Mouse (Mus musculus) forebrain, postnatal 0 days (tissue): Measurements from ENCODE around the gene Lcn11. TPM values are rescaled to one million over a fixed set of nuclear protein-coding genes. Genes with fewer than 3 reads are reported as not detected.

ENCODE experiments used
- ATAC-seq: fragments of 200-750 bp; cut with Nextera tagmentation; 2 replicates; pipeline ENCODE4 v1.8.0; 2017; ENCODE audit warnings: mild to moderate bottlenecking, moderate library complexity
- DNase-seq: peaks from one replicate; pipeline ENCODE4 v3.0.0-alpha.2; 2015
- H3K27ac ChIP-seq: fragments of 300-500 bp; sonication (generic); 2 replicates; pipeline ENCODE4 v1.5.1; 2014; ENCODE audit warnings: low read depth, mild to moderate bottlenecking, antibody characterized with exemption, low read length, moderate library complexity, mixed read lengths
- H3K27me3 ChIP-seq: fragments of 300-500 bp; sonication (generic); 2 replicates; pipeline ENCODE4 v1.6.1; 2014; ENCODE audit warnings: mild to moderate bottlenecking, low read length, mixed read lengths; ENCODE audit not compliant: insufficient read depth
- H3K36me3 ChIP-seq: fragments of 300-500 bp; sonication (generic); 2 replicates; pipeline ENCODE4 v1.6.1; 2014; ENCODE audit warnings: mild to moderate bottlenecking, moderate library complexity; ENCODE audit not compliant: insufficient read depth
- H3K4me1 ChIP-seq: fragments of 300-500 bp; sonication (generic); 2 replicates; pipeline ENCODE4 v1.6.1; 2014; ENCODE audit warnings: antibody characterized with exemption; ENCODE audit not compliant: insufficient read depth
- H3K4me2 ChIP-seq: fragments of 300-500 bp; sonication (generic); 2 replicates; pipeline ENCODE4 v1.6.1; 2014; ENCODE audit warnings: low read depth, mild to moderate bottlenecking, moderate library complexity
- H3K4me3 ChIP-seq: fragments of 300-500 bp; sonication (generic); 2 replicates; pipeline ENCODE4 v1.5.1; 2014; ENCODE audit warnings: low read depth, low read length, mixed read lengths
- H3K9ac ChIP-seq: fragments of 300-500 bp; sonication (generic); 2 replicates; pipeline ENCODE4 v1.6.1; 2014; ENCODE audit warnings: mild to moderate bottlenecking
- H3K9me3 ChIP-seq: fragments of 300-500 bp; sonication (generic); 2 replicates; pipeline ENCODE4 v1.6.1; 2016; ENCODE audit warnings: low read length
- CTCF ChIP-seq: sonication (generic); IDR thresholded peaks from 2 replicates; pipeline ENCODE4 v1.5.1; 2016; ENCODE audit warnings: antibody characterized with exemption, control low read depth, low read depth
- WGBS: fragments of 180-500 bp; shearing (Covaris S2); extraction: QIAGEN DNeasy Blood & Tissue Kit; methylation state at CpG from one replicate; pipeline ENCODE4 v1.1.7; 2014; 5-methylcytosine and 5-hydroxymethylcytosine counted together
- polyA plus RNA-seq: library from polyadenylated mRNA; unstranded; fragments of >200 nt; fragmentation: Nextera tagmentation; extraction: Ambion mirVana; gene quantifications from 2 replicates; pipeline ENCODE4 v1.2.1, GENCODE M21; 2015
- total RNA-seq: library from RNA; depleted of rRNA; stranded (reverse); fragments of >200 nt; gene quantifications from 2 replicates; pipeline ENCODE4 v1.2.3, GENCODE M21; 2014

The Lcn11 gene
- total and polyA plus RNA-seq, 2 experiments from 2014 or later: not detected

DNA sequence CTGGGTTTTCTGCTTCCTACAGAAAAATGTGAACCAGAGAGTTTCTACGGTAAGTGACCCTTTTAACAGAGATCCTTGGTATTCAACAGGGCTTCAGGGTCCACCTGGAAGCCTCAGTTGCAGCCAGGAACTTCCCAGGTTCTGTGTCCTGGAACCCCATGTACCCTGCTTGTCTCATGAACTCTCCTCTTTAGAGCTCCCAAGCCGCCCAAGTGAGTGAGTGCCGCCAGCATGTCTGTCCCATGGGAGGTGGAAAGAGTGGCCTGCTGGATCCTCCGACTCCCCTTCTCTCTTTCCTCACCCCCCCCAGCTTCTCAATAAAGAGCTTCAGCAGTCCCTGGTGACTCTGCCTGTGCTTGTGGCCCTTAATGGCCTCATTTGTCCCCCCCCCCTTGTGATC lies 9.1 kb upstream of the Lcn11 start:
- no peak for TF ChIP-seq CTCF
- Histone ChIP-seq H3K9me3 (no peaks in the 10 kb centered on the region), H3K4me3 (no peak overlapping the region), H3K4me1 (no peaks in the 10 kb centered on the region), H3K27me3 (no peaks in the 10 kb centered on the region), H3K36me3 (no peaks in the 10 kb centered on the region), H3K9ac (no peak overlapping the region), H3K27ac (no peak overlapping the region), H3K4me2 (no peak overlapping the region)
- DNase-seq (no peak), ATAC-seq (no peak)
- WGBS: 89% methylated on average over 4 of the region's 4 CpGs

DNA sequence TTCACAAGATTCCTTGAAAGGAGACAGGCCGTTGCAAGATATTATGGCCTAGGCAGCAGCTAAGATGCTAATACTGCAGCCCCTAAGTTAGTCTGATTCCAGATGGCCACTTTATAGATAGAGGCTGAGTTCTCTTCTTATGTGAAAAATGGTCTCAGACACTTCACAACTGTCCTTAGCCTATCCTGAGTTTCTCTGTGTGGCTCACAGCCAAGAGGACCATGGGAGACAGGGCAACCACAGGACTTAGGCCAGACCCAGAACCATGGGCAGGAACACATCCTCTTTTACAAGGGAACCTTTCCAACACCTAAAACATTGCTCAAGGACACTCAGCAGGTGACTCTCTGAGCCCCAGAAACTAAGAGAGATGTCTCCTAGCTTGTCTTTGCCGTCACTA lies 3.3 kb upstream of the Lcn11 start:
- Histone ChIP-seq H3K4me2 (no peak overlapping the region), H3K27ac (no peak overlapping the region), H3K9me3 (no peaks in the 10 kb centered on the region), H3K4me1 (no peaks in the 10 kb centered on the region), H3K9ac (no peak overlapping the region), H3K36me3 (no peaks in the 10 kb centered on the region), H3K4me3 (no peak overlapping the region), H3K27me3 (no peaks in the 10 kb centered on the region)
- 90% methylated on average over 2 of the region's 2 CpGs for WGBS
- ATAC-seq (no peak), DNase-seq (no peak)
- no peak for TF ChIP-seq CTCF

DNA sequence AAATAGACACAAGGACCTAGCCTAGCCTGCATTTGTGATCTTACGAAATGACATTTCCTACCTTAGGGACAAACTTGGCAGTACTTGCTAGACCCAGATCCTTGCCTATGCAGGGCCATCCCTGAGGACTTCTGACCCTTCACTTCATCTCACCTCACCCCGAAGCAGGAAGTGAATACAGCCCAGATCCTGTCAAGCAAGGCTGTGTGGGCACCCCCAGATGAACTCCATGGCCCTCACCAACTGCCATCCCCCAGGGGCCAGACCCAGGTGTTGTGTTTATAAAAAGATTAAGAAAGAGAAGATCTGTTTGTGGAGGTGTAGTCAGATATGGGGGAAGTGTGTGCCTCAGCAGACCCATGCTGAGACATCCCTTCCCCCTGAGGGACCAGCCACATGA lies 2.2 kb upstream of the Lcn11 start:
- Histone ChIP-seq H3K9me3 (no peaks in the 10 kb centered on the region), H3K27me3 (no peaks in the 10 kb centered on the region), H3K4me3 (no peak overlapping the region), H3K27ac (no peak overlapping the region), H3K4me1 (no peaks in the 10 kb centered on the region), H3K36me3 (no peaks in the 10 kb centered on the region), H3K9ac (no peak overlapping the region), H3K4me2 (no peak overlapping the region)
- ATAC-seq (no peak), DNase-seq (no peak)
- 80% methylated on average over 2 of the region's 2 CpGs for WGBS
- TF ChIP-seq CTCF: no peak

DNA sequence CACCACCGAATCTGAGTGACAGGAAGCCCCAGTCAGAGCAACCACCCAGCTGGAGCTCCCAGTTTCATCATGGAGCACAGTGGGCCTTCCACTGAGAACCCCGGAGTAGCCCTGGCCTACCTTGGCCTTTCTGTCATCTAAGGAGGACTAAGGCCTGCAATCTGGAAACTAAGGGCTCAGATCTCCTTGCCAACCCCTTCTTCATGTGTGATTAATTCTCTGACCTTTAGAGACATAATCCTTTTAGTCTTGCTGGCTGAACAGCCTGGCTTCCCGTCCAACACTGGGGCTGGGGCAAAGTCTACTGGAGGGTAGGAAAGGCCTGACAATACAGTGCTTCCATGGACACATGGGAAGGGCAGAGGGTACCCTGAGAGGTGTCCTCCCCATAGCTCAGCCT lies 826 bp upstream of the Lcn11 start:
- Histone ChIP-seq H3K27me3 (no peaks in the 10 kb centered on the region), H3K36me3 (no peaks in the 10 kb centered on the region), H3K4me3 (no peak overlapping the region), H3K4me2 (no peak overlapping the region), H3K9me3 (no peaks in the 10 kb centered on the region), H3K4me1 (no peaks in the 10 kb centered on the region), H3K9ac (no peak overlapping the region), H3K27ac (no peak overlapping the region)
- no peak for TF ChIP-seq CTCF
- DNase-seq (no peak), ATAC-seq (no peak)
- 64% methylated on average over 3 of the region's 3 CpGs for WGBS

DNA sequence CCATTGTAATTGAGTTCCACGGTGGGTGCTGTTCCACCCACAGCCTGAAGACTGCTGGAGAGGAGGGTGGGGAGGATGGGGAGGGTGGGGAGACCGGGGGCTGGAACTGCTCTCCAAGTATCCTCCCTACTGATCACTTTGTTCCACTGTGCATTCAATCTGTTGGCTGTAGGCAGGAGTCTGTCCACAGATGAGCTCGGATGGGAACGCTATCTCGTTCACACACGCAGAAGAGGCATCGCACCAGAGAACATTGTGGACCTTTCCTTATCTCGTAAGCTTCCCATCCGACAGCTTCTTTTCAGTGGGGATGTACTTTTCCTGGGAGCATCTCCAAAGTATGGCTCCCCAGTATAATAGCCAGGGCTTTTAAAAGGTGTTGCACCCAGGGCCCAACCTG lies 2.3 kb downstream of the Lcn11 start:
- WGBS: 89% methylated on average over 9 of the region's 9 CpGs
- Histone ChIP-seq H3K9ac (no peak overlapping the region), H3K4me3 (no peak overlapping the region), H3K36me3 (no peaks in the 10 kb centered on the region), H3K4me2 (no peak overlapping the region), H3K27ac (no peak overlapping the region), H3K9me3 (no peaks in the 10 kb centered on the region), H3K4me1 (no peaks in the 10 kb centered on the region), H3K27me3 (no peaks in the 10 kb centered on the region)
- ATAC-seq (no peak), DNase-seq (no peak)
- TF ChIP-seq CTCF: no peak

DNA sequence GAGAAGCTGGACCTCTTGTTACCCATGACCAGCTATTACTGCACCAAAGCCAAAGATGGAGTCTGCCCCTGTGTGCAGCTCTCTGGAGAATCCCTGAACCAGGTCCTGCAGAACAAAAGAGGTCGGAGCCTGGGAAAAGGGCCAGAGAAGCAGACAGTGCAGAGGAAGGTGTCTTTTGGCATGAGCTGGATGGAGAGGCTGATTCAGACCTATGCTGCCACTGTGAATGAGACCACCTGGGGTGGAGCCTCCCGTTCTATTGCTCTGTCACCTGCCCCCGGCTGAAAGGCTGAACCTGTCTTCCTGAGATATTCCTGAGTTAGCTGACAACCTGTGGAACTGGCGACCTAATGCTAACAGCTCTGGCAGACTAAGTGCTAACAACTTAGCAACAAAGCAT lies 4.1 kb downstream of the Lcn11 start:
- ATAC-seq (no peak), DNase-seq (no peak)
- Histone ChIP-seq H3K9ac (no peak overlapping the region), H3K36me3 (no peaks in the 10 kb centered on the region), H3K4me2 (no peak overlapping the region), H3K4me1 (no peaks in the 10 kb centered on the region), H3K4me3 (no peak overlapping the region), H3K27me3 (no peaks in the 10 kb centered on the region), H3K27ac (no peak overlapping the region), H3K9me3 (no peaks in the 10 kb centered on the region)
- TF ChIP-seq CTCF: no peak
- WGBS: 71% methylated on average over 4 of the region's 4 CpGs

DNA sequence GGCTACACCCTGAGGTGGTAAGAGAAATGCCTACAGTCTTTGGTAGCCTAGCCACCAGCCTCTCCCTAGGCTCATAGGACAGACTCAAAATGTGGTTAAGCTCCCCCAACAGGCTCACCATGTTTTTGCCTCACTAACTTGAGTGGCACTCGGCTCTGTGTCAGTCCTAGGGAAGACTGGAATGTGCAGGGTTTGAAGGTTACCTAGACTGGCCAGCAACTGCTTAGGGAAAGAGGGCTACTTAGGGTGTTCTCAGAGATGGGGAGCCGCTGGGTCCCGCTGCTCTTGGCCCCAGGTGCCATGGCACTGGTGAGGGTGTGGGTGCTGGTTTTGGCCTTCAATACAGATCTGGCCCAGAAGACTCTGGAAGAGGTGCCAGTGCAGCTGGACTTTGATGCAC lies 5.1 kb downstream of the Lcn11 start, which contains the start of gene Gm13539:
Gm13539 (plus strand) TSS at position 301 of the 400 bp plus-strand sequence.
- no peaks in the 10 kb centered on the region for H3K36me3 ChIP-seq
- no peak within 1 kb of the TSS for H3K4me2 ChIP-seq
- no peaks in the 10 kb centered on the region for H3K9me3 ChIP-seq
- DNase-seq: no peak
- ATAC-seq: no peak
- TF ChIP-seq CTCF: no peak
- no peak within 1 kb of the TSS for H3K4me3 ChIP-seq
- no peak within 1 kb of the TSS for H3K27ac ChIP-seq
- H3K27me3 ChIP-seq: no peaks in the 10 kb centered on the region
- H3K4me1 ChIP-seq: no peaks in the 10 kb centered on the region
- WGBS: 81% methylated on average over 3 of the region's 3 CpGs
- H3K9ac ChIP-seq: no peak within 1 kb of the TSS
